Comparison of ENCODE assay signal across 8 mouse cellular contexts in the genomic region with DNA sequence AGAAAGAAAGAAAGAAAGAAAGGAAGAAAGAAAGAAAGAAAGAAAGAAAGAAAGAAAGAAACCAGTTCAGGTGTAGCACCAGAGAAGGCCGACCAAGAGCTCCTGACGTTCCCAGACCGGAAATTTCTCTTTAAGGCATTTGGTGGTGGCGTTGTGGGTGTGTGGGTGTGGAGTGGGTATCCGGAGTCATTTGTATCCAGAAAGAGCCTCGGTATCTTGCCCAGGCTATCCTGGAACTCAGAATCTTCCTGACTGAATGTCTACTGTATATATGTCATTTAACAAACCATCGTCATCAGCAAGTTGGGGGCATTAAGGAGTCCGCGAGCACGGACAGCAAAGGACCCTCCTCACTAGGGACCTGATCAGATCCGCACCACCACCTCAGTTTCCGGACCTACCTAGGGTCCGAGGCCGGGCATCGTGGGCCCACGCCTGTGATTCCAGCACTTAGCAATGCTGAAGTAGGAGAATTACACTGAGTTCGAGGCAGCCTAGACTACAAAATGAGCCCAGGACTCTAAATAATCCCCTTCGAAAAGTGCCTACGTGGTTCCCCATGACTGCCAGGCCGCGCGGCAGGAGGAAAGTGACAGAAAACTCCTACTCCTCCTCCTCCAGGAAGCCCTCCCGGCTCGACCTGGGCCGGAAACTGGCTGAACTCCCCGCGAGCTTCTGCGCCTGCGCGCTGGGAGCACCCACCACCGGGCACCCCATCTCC. TPM values are rescaled to one million over a fixed set of nuclear protein-coding genes. Genes with fewer than 3 reads are reported as not detected.
A peak's percentile ranks its signal among the peaks of the same experiment; 100 is the strongest.
DNase-seq lines count a peak whose midpoint lies in the region; ATAC-seq and TF ChIP-seq lines count a peak whose summit lies in the region.

No protein-coding gene starts in this region.

- H3K27me3 ChIP-seq in cerebellum, adult 2 months (ENCODE audit: control insufficient read depth, insufficient read depth, low read length), result no peaks in the 10 kb centered on the region
- H3K27me3 ChIP-seq in testis, adult 2 months (ENCODE audit: control insufficient read depth, insufficient read depth, low read length), result no peaks in the 10 kb centered on the region
- no peaks in the 10 kb centered on the region for H3K27me3 ChIP-seq in limb, embryonic 15.5 days
- H3K27me3 ChIP-seq in stomach, postnatal 0 days (ENCODE audit: control insufficient read depth, insufficient read depth, low read length), result no peaks in the 10 kb centered on the region

- H3K9ac ChIP-seq in limb, embryonic 15.5 days, result peak overlapping the region; percentile 76
- peak overlapping the region; percentile 84 for H3K9ac ChIP-seq in stomach, postnatal 0 days (ENCODE audit: low read length)

- no peaks in the 10 kb centered on the region for H3K36me3 ChIP-seq in testis, adult 2 months (ENCODE audit: control insufficient read depth, insufficient read depth, low read length)
- 0 out of 2 replicates have a peak, but pooled peaks cover 3% of the 10 kb centered on the region for H3K36me3 ChIP-seq in limb, embryonic 15.5 days
- 0 out of 2 replicates have a peak, but pooled peaks cover 2% of the 10 kb centered on the region for H3K36me3 ChIP-seq in stomach, postnatal 0 days (ENCODE audit: control insufficient read depth, insufficient read depth, low read length)

- H3K4me2 ChIP-seq in limb, embryonic 15.5 days, result peak overlapping the region; percentile 70
- H3K4me2 ChIP-seq in stomach, postnatal 0 days (replicated peaks; ENCODE audit: low read depth), result peak overlapping the region; percentile 91

- peak overlapping the region; percentile 89; the same call in 1 of the 2 replicates for H3K27ac ChIP-seq in cerebellum, adult 2 months (ENCODE audit: insufficient read depth, low read length)
- H3K27ac ChIP-seq in testis, adult 2 months (ENCODE audit: control insufficient read depth, insufficient read depth, low read depth, low read length), result peak overlapping the region; percentile 89
- H3K27ac ChIP-seq in limb, embryonic 15.5 days, result peak overlapping the region; percentile 91
- peak overlapping the region; percentile 81 for H3K27ac ChIP-seq in stomach, postnatal 0 days (replicated peaks)

- no peak for DNase-seq in cerebellum, adult 2 months
- DNase-seq in cerebellum, adult 11 months, result no peak
- DNase-seq in testis, postnatal 10 days (ENCODE audit: low spot score), result no peak
- no peak for DNase-seq in stomach, postnatal 0 days (ENCODE audit: low spot score)
- no peak for DNase-seq in left cerebral cortex, adult 11 months (ENCODE audit: low spot score)
- DNase-seq in urinary bladder, postnatal 14 days (ENCODE audit: low spot score), result no peak

- peak overlapping the region; percentile 71 for H3K4me3 ChIP-seq in cerebellum, adult 2 months (replicated peaks; ENCODE audit: insufficient read depth, low read depth, low read length)
- H3K4me3 ChIP-seq in testis, adult 2 months (ENCODE audit: control insufficient read depth, low read depth, low read length), result peak overlapping the region; percentile 90
- peak overlapping the region; percentile 87 for H3K4me3 ChIP-seq in limb, embryonic 15.5 days
- H3K4me3 ChIP-seq in stomach, postnatal 0 days (ENCODE audit: low read depth, low read length), result peak overlapping the region; percentile 82

- WGBS in cerebellum, adult 2 months, result 3% methylated on average over 31 of the region's 31 CpGs
- 2% methylated on average over 31 of the region's 31 CpGs for WGBS in limb, embryonic 15.5 days
- WGBS in stomach, postnatal 0 days, result 3% methylated on average over 30 of the region's 31 CpGs

- TF ChIP-seq EP300 in stomach, postnatal 0 days (optimal IDR thresholded peaks at IDR 0.05), result no peak

- peaks cover 6% of the 10 kb centered on the region; the same call in 1 of the 2 replicates for H3K4me1 ChIP-seq in cerebellum, adult 2 months (ENCODE audit: control insufficient read depth, insufficient read depth, low read length)
- H3K4me1 ChIP-seq in testis, adult 2 months (ENCODE audit: control insufficient read depth, insufficient read depth, low read length), result peaks cover 17% of the 10 kb centered on the region
- H3K4me1 ChIP-seq in limb, embryonic 15.5 days, result peaks cover 29% of the 10 kb centered on the region
- no peaks in the 10 kb centered on the region for H3K4me1 ChIP-seq in stomach, postnatal 0 days (replicated peaks; ENCODE audit: control insufficient read depth, insufficient read depth)

- no peak for TF ChIP-seq POLR2A in cerebellum, adult 2 months (IDR thresholded peaks at IDR 0.05; ENCODE audit: borderline replicate concordance, insufficient read depth, low read length)
- TF ChIP-seq POLR2A in testis, adult 2 months (IDR thresholded peaks at IDR 0.05; ENCODE audit: control insufficient read depth, low read depth, low read length), result no peak

- no peak for TF ChIP-seq CTCF in cerebellum, adult 2 months (IDR thresholded peaks at IDR 0.05; ENCODE audit: borderline replicate concordance, insufficient read depth, low read depth, low read length)
- no peak for TF ChIP-seq CTCF in testis, adult 2 months (IDR thresholded peaks at IDR 0.05; ENCODE audit: control insufficient read depth, insufficient read depth, insufficient replicate concordance, low read depth, low read length)
- TF ChIP-seq CTCF in stomach, postnatal 0 days (IDR thresholded peaks at IDR 0.05; ENCODE audit: low read depth), result no peak

- no peak for ATAC-seq in limb, embryonic 15.5 days (ENCODE audit: insufficient number of reproducible peaks, low FRiP score, low TSS enrichment, low read depth)
- peak; percentile 1; the same call in 1 of the 2 replicates for ATAC-seq in stomach, postnatal 0 days (ENCODE audit: low FRiP score, low TSS enrichment)

- no peaks in the 10 kb centered on the region for H3K9me3 ChIP-seq in limb, embryonic 15.5 days
- H3K9me3 ChIP-seq in stomach, postnatal 0 days (ENCODE audit: control insufficient read depth, low read length), result no peaks in the 10 kb centered on the region

RNA-seq across cellular contexts. Expression of gene Ccdc124, which starts 0.9 kb away (rescaled TPM):
- polyA plus RNA-seq in cerebellum, adult 2 months (2012; rRNA removed), result 123 and 145 TPM in 2 replicates
- polyA plus RNA-seq in testis, adult 2 months (2012; rRNA removed), result 51.3 and 65.9 TPM in 2 replicates
- 95.8 and 101 TPM in 2 replicates for polyA plus RNA-seq in limb, embryonic 15.5 days (2015; fragmentation: Nextera tagmentation; extraction: Ambion mirVana)
- polyA plus RNA-seq in stomach, postnatal 0 days (2015; fragmentation: Nextera tagmentation; extraction: Ambion mirVana), result 73.2 and 74.1 TPM in 2 replicates

RNA-seq across cellular contexts. Expression of gene Kcnn1, which starts 9.7 kb away (rescaled TPM):
- polyA plus RNA-seq in cerebellum, adult 2 months (2012; rRNA removed), result 19.4 and 22.1 TPM in 2 replicates
- polyA plus RNA-seq in testis, adult 2 months (2012; rRNA removed), result 0.72 and 1.5 TPM in 2 replicates
- polyA plus RNA-seq in limb, embryonic 15.5 days (2015; fragmentation: Nextera tagmentation; extraction: Ambion mirVana), result 2.3 and 3.1 TPM in 2 replicates
- polyA plus RNA-seq in stomach, postnatal 0 days (2015; fragmentation: Nextera tagmentation; extraction: Ambion mirVana), result 0.64 and 0.72 TPM in 2 replicates

RNA-seq across cellular contexts. Expression of gene Slc5a5, which starts 19.8 kb away (rescaled TPM):
- polyA plus RNA-seq in cerebellum, adult 2 months (2012; rRNA removed), result 6.7 and 6.9 TPM in 2 replicates
- polyA plus RNA-seq in testis, adult 2 months (2012; rRNA removed), result 1.3 and 1.5 TPM in 2 replicates
- polyA plus RNA-seq in limb, embryonic 15.5 days (2015; fragmentation: Nextera tagmentation; extraction: Ambion mirVana), result 0.44 and 0.70 TPM in 2 replicates
- polyA plus RNA-seq in stomach, postnatal 0 days (2015; fragmentation: Nextera tagmentation; extraction: Ambion mirVana), result 42.8 and 58.5 TPM in 2 replicates

RNA-seq across cellular contexts. Expression of gene Rpl18a, which starts 24.4 kb away (rescaled TPM):
- polyA plus RNA-seq in cerebellum, adult 2 months (2012; rRNA removed), result 1,458 and 1,510 TPM in 2 replicates
- polyA plus RNA-seq in testis, adult 2 months (2012; rRNA removed), result 1,162 and 1,446 TPM in 2 replicates
- 3,854 and 4,707 TPM in 2 replicates for polyA plus RNA-seq in limb, embryonic 15.5 days (2015; fragmentation: Nextera tagmentation; extraction: Ambion mirVana)
- 4,207 and 4,214 TPM in 2 replicates for polyA plus RNA-seq in stomach, postnatal 0 days (2015; fragmentation: Nextera tagmentation; extraction: Ambion mirVana)

RNA-seq across cellular contexts. Expression of gene Map1s, which starts 32.9 kb away (rescaled TPM):
- 53.4 and 53.7 TPM in 2 replicates for polyA plus RNA-seq in cerebellum, adult 2 months (2012; rRNA removed)
- 18.3 and 18.5 TPM in 2 replicates for polyA plus RNA-seq in testis, adult 2 months (2012; rRNA removed)
- polyA plus RNA-seq in limb, embryonic 15.5 days (2015; fragmentation: Nextera tagmentation; extraction: Ambion mirVana), result 43.3 and 49.4 TPM in 2 replicates
- polyA plus RNA-seq in stomach, postnatal 0 days (2015; fragmentation: Nextera tagmentation; extraction: Ambion mirVana), result 15.2 and 15.6 TPM in 2 replicates
